Mouse (Mus musculus) lung, embryonic 14.5 days (tissue): ENCODE measurements around the gene Prdx3. TPM values are rescaled to one million over a fixed set of nuclear protein-coding genes. Genes with fewer than 3 reads are reported as not detected.

Experiments
- ATAC-seq: fragments of 200-750 bp; cut with Nextera tagmentation; 2 replicates; pipeline ENCODE4 v1.8.0; 2017; ENCODE audit warnings: mild to moderate bottlenecking, moderate TSS enrichment, moderate library complexity; ENCODE audit not compliant: insufficient read depth
- DNase-seq: peaks from one replicate; pipeline ENCODE4 v3.0.0-alpha.2; 2015
- H3K27ac ChIP-seq: fragments of 300-500 bp; sonication (generic); 2 replicates; pipeline ENCODE4 v1.5.1; 2014; ENCODE audit warnings: low read depth, mild to moderate bottlenecking, moderate library complexity
- H3K27me3 ChIP-seq: fragments of 300-500 bp; sonication (generic); 2 replicates; pipeline ENCODE4 v1.6.1; 2014; ENCODE audit warnings: low read length, control low read depth; ENCODE audit not compliant: insufficient read depth
- H3K36me3 ChIP-seq: fragments of 300-500 bp; sonication (generic); 2 replicates; pipeline ENCODE4 v1.6.1; 2014; ENCODE audit warnings: control low read depth; ENCODE audit not compliant: insufficient read depth
- H3K4me1 ChIP-seq: fragments of 300-500 bp; sonication (generic); 2 replicates; pipeline ENCODE4 v1.6.1; 2014; ENCODE audit warnings: antibody characterized with exemption, control low read depth; ENCODE audit not compliant: insufficient read depth
- H3K4me2 ChIP-seq: fragments of 300-500 bp; sonication (generic); 2 replicates; pipeline ENCODE4 v1.6.1; 2014; ENCODE audit warnings: mild to moderate bottlenecking
- H3K4me3 ChIP-seq: fragments of 300-500 bp; sonication (generic); 2 replicates; pipeline ENCODE4 v1.5.1; 2014; ENCODE audit warnings: low read depth, low read length
- H3K9ac ChIP-seq: fragments of 300-500 bp; sonication (generic); 2 replicates; pipeline ENCODE4 v1.6.1; 2014
- H3K9me3 ChIP-seq: fragments of 300-500 bp; sonication (generic); 2 replicates; pipeline ENCODE4 v1.6.1; 2016; ENCODE audit warnings: low read depth, low read length, control low read depth
- CTCF ChIP-seq: IDR thresholded peaks from 2 replicates; pipeline ENCODE4 v1.5.1; 2016; ENCODE audit warnings: antibody characterized with exemption, low read depth
- WGBS: fragments of 180-500 bp; shearing (Covaris S2); extraction: QIAGEN DNeasy Blood & Tissue Kit; methylation state at CpG from one replicate; pipeline ENCODE4 v1.1.7; 2014; 5-methylcytosine and 5-hydroxymethylcytosine counted together
- polyA plus RNA-seq: library from polyadenylated mRNA; unstranded; fragments of >200 nt; fragmentation: Nextera tagmentation; extraction: Ambion mirVana; gene quantifications from 2 replicates; pipeline ENCODE4 v1.2.1, GENCODE M21; 2014

The Prdx3 gene
- polyA plus RNA-seq, 1 experiment from 2014 or later = 115 TPM

- peak; percentile 98 for DNase-seq
- no peaks in the 10 kb centered on the region for H3K9me3 ChIP-seq
- WGBS = under 1% methylated on average over 54 of the region's 55 CpGs
- H3K27me3 ChIP-seq = no peaks in the 10 kb centered on the region
- H3K36me3 ChIP-seq = no peaks in the 10 kb centered on the region
- peak; percentile 98 for ATAC-seq
- TF ChIP-seq CTCF = peak; percentile 86
- peak within 1 kb of the TSS; percentile 79 for H3K4me3 ChIP-seq
- H3K4me1 ChIP-seq = no peaks in the 10 kb centered on the region; the same call in 1 of the 2 replicates
- H3K4me2 ChIP-seq = peak within 1 kb of the TSS; percentile 81
- H3K9ac ChIP-seq = peak within 1 kb of the TSS; percentile 86
- H3K27ac ChIP-seq = peak within 1 kb of the TSS; percentile 98
Measured at GRCm38 (mm10) chr19:60889714-60890315, 15.5 kb upstream of the Prdx3 start, which contains the start of gene Grk5. TSS of gene Grk5 (plus strand) at chr19:60889749.

GRCm38 (mm10) chr19:60889101-60889713 is 14.9 kb upstream of the Prdx3 start:
- H3K9me3 ChIP-seq = no peaks in the 10 kb centered on the region
- 3% methylated on average over 17 of the region's 17 CpGs for WGBS
- H3K9ac ChIP-seq = peak overlapping the region; percentile 86
- no peaks in the 10 kb centered on the region; the same call in 1 of the 2 replicates for H3K4me1 ChIP-seq
- peak overlapping the region; percentile 79 for H3K4me3 ChIP-seq
- DNase-seq = peak; percentile 83
- no peaks in the 10 kb centered on the region for H3K27me3 ChIP-seq
- no peaks in the 10 kb centered on the region for H3K36me3 ChIP-seq
- peak overlapping the region; percentile 98 for H3K27ac ChIP-seq
- peak; percentile 42 for ATAC-seq
- TF ChIP-seq CTCF = no peak
- H3K4me2 ChIP-seq = peak overlapping the region; percentile 81

- Histone ChIP-seq H3K9me3 (no peaks in the 10 kb centered on the region), H3K27me3 (no peaks in the 10 kb centered on the region), H3K27ac (0 out of 2 replicates have a peak overlapping the region, but pooled peaks have one; percentile 33), H3K9ac (no peak overlapping the region), H3K4me2 (no peak overlapping the region), H3K4me3 (no peak overlapping the region), H3K4me1 (no peaks in the 10 kb centered on the region; the same call in 1 of the 2 replicates), H3K36me3 (no peaks in the 10 kb centered on the region)
- ATAC-seq (no peak), DNase-seq (no peak)
- 59% methylated on average over 2 of the region's 2 CpGs for WGBS
- TF ChIP-seq CTCF = no peak
Measured at GRCm38 (mm10) chr19:60887637-60888036, 13.3 kb upstream of the Prdx3 start.

GRCm38 (mm10) chr19:60883129-60883528 is 8.8 kb upstream of the Prdx3 start:
- peak; percentile 74 for DNase-seq
- no peak overlapping the region for H3K4me3 ChIP-seq
- no peak overlapping the region for H3K27ac ChIP-seq
- ATAC-seq = no peak
- no peak overlapping the region for H3K9ac ChIP-seq
- H3K27me3 ChIP-seq = no peaks in the 10 kb centered on the region
- H3K9me3 ChIP-seq = no peaks in the 10 kb centered on the region
- H3K4me1 ChIP-seq = no peaks in the 10 kb centered on the region
- 5% methylated on average over 3 of the region's 3 CpGs for WGBS
- H3K4me2 ChIP-seq = no peak overlapping the region
- TF ChIP-seq CTCF = peak; percentile 62
- no peaks in the 10 kb centered on the region for H3K36me3 ChIP-seq

- Histone ChIP-seq H3K36me3 (peaks cover 10% of the 10 kb centered on the region), H3K4me3 (peak overlapping the region; percentile 67), H3K4me1 (peaks cover 4% of the 10 kb centered on the region; the same call in 1 of the 2 replicates), H3K27me3 (no peaks in the 10 kb centered on the region), H3K4me2 (peak overlapping the region; percentile 66), H3K9ac (peak overlapping the region; percentile 70; the same call in 1 of the 2 replicates), H3K9me3 (no peaks in the 10 kb centered on the region), H3K27ac (peak overlapping the region; percentile 80)
- TF ChIP-seq CTCF = no peak
- ATAC-seq (peak; percentile 2; the same call in 1 of the 2 replicates), DNase-seq (peak; percentile 24)
- WGBS = 2% methylated on average over 4 of the region's 4 CpGs
Measured at GRCm38 (mm10) chr19:60873501-60873900, 855 bp downstream of the Prdx3 start.

GRCm38 (mm10) chr19:60872272-60872671 is 2.1 kb downstream of the Prdx3 start:
- Histone ChIP-seq H3K9ac (no peak overlapping the region), H3K27ac (no peak overlapping the region), H3K4me3 (no peak overlapping the region), H3K4me1 (peaks cover 4% of the 10 kb centered on the region; the same call in 1 of the 2 replicates), H3K36me3 (peaks cover 19% of the 10 kb centered on the region), H3K9me3 (no peaks in the 10 kb centered on the region), H3K4me2 (no peak overlapping the region; the same call in 1 of the 2 replicates), H3K27me3 (no peaks in the 10 kb centered on the region)
- DNase-seq (no peak), ATAC-seq (no peak)
- WGBS = 29% methylated on average over 1 of the region's 1 CpGs
- TF ChIP-seq CTCF = no peak

- 86% methylated on average over 5 of the region's 5 CpGs for WGBS
- Histone ChIP-seq H3K4me3 (no peak overlapping the region), H3K4me1 (peaks cover 4% of the 10 kb centered on the region; the same call in 1 of the 2 replicates), H3K4me2 (no peak overlapping the region), H3K27me3 (no peaks in the 10 kb centered on the region), H3K27ac (no peak overlapping the region), H3K9ac (no peak overlapping the region), H3K36me3 (peaks cover 26% of the 10 kb centered on the region), H3K9me3 (no peaks in the 10 kb centered on the region)
- no peak for ATAC-seq
- no peak for TF ChIP-seq CTCF
- no peak for DNase-seq
Measured at GRCm38 (mm10) chr19:60871366-60871765, 3.0 kb downstream of the Prdx3 start.
